Mouse (Mus musculus): Measurements from ENCODE around the gene Hdhd5. TPM values are rescaled to one million over a fixed set of nuclear protein-coding genes. Genes with fewer than 3 reads are reported as not detected.

The Hdhd5 gene
- polyA plus RNA-seq, 1 experiment from 2014 or later, result 15.9 TPM

DNA sequence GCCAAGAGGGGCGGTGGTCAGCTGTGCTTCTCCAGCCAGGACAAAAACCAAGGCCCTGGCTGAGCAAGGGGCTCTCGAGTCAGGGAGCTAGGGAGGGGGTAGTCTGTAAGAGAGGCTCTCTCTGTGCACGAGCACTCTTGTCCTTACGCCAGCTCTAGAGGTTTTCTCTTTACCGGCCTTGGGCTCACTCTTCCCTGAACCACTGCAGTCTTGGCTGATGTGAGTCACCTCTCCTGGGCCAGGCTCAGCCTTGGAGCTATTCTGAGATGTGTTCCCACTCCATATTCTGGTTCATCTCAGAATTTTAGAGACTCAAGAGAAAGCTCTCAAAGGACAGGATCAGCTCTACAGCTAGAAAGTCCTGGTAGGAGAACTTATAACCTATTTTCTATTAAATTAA is 13.8 kb downstream of the Hdhd5 start:
- no peak overlapping the region for H3K9ac ChIP-seq (ENCODE audit: low read depth, low read length)
- H3K27me3 ChIP-seq (ENCODE audit: insufficient read depth, low read length), result no peaks in the 10 kb centered on the region
- H3K9me3 ChIP-seq (replicated peaks; ENCODE audit: low read length), result no peaks in the 10 kb centered on the region
- H3K36me3 ChIP-seq (ENCODE audit: insufficient read depth, low read length), result peaks cover 23% of the 10 kb centered on the region; the same call in 1 of the 2 replicates
- no peak overlapping the region for H3K4me2 ChIP-seq (ENCODE audit: low read length)
- H3K4me1 ChIP-seq (replicated peaks; ENCODE audit: insufficient read depth, low read length), result no peaks in the 10 kb centered on the region
- H3K27ac ChIP-seq, result no peak overlapping the region
- no peak for ATAC-seq (replicated peaks; ENCODE audit: low FRiP score, low read depth)
- H3K4me3 ChIP-seq (replicated peaks; ENCODE audit: low read depth, low read length), result no peak overlapping the region
- DNase-seq (ENCODE audit: low spot score), result no peak
- TF ChIP-seq CTCF (IDR thresholded peaks at IDR 0.05; ENCODE audit: low read depth), result no peak
- 86% methylated on average over 5 of the region's 5 CpGs for WGBS

DNA sequence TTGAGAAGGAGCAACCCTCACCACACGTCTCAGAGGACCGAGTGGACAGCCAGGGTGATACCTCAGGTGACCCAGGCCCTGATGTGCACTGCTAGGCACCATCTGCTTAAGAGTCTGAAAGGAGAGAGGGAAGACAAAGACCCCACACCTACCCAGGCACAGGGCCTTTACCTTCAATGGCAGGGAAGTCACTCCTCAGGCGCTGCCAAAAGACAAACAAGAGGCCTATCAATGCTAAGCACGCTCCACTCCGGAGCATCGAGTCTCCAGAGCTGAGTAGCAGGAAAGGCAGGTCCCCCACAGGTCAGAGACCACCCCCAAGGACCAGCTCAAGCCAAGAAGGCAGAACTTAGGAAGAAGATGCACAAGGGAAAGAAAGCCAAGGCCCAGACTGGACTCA is 14.2 kb downstream of the Hdhd5 start:
- WGBS, result 85% methylated on average over 6 of the region's 6 CpGs
- ATAC-seq (replicated peaks; ENCODE audit: low FRiP score, low read depth), result no peak
- TF ChIP-seq CTCF (IDR thresholded peaks at IDR 0.05; ENCODE audit: low read depth), result no peak

DNA sequence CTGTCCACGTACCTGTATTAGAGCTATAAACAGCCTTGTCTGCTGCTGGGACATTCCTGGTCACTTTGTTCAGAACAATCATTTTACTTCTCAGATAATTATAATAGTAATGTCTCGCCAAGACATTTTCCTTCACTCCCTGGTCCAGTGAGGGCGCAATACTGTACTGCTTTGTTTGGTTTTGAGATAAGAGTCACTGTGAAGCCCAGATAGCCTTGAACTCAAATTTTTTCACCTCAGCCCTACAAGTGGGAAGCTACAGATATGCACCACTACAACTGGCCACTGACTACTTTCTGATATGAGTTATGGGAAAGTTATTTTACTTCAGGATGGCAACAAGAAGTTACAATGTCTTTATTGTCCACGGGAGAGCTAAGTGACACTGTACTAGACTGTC is 14.7 kb downstream of the Hdhd5 start:
- 94% methylated on average over 4 of the region's 4 CpGs for WGBS
- Histone ChIP-seq H3K27me3 (ENCODE audit: insufficient read depth, low read length) (no peaks in the 10 kb centered on the region), H3K9me3 (replicated peaks; ENCODE audit: low read length) (no peaks in the 10 kb centered on the region), H3K36me3 (ENCODE audit: insufficient read depth, low read length) (peaks cover 23% of the 10 kb centered on the region; the same call in 1 of the 2 replicates), H3K4me3 (replicated peaks; ENCODE audit: low read depth, low read length) (no peak overlapping the region), H3K4me2 (ENCODE audit: low read length) (no peak overlapping the region), H3K4me1 (replicated peaks; ENCODE audit: insufficient read depth, low read length) (no peaks in the 10 kb centered on the region), H3K9ac (ENCODE audit: low read depth, low read length) (no peak overlapping the region), H3K27ac (no peak overlapping the region)
- DNase-seq (ENCODE audit: low spot score) (no peak), ATAC-seq (replicated peaks; ENCODE audit: low FRiP score, low read depth) (no peak)
- TF ChIP-seq CTCF (IDR thresholded peaks at IDR 0.05; ENCODE audit: low read depth), result no peak

More for the DNA sequence above, 14.2 kb downstream of the Hdhd5 start:
- no peak for DNase-seq (ENCODE audit: low spot score)
- no peaks in the 10 kb centered on the region for H3K27me3 ChIP-seq (ENCODE audit: insufficient read depth, low read length)
- H3K4me3 ChIP-seq (replicated peaks; ENCODE audit: low read depth, low read length), result no peak overlapping the region
- no peaks in the 10 kb centered on the region for H3K9me3 ChIP-seq (replicated peaks; ENCODE audit: low read length)
- H3K27ac ChIP-seq, result no peak overlapping the region
- no peaks in the 10 kb centered on the region for H3K4me1 ChIP-seq (replicated peaks; ENCODE audit: insufficient read depth, low read length)
- no peak overlapping the region for H3K9ac ChIP-seq (ENCODE audit: low read depth, low read length)
- H3K4me2 ChIP-seq (ENCODE audit: low read length), result no peak overlapping the region
- peaks cover 23% of the 10 kb centered on the region; the same call in 1 of the 2 replicates for H3K36me3 ChIP-seq (ENCODE audit: insufficient read depth, low read length)

DNA sequence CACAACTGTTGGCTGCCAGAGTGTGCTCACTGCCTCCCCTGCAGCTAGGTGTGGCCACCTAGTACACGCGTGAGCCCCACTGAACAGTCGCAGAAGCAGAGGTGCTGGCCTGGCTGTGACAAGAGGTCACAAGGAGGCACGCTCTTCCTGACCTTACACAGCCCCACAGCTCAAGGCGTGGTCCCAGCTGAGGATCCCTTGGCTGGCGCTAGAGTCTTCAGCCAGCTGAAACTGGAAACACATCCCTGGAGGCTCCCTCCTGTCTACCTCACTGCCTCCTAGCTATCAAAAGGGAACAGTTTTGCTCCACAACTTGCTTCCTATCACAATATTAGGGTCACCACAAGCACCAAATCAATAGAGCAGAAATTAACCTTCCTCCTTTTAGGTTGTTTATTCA is 19.9 kb downstream of the Hdhd5 start:
- no peak overlapping the region for H3K9ac ChIP-seq (ENCODE audit: low read depth, low read length)
- DNase-seq (ENCODE audit: low spot score), result no peak
- no peaks in the 10 kb centered on the region for H3K4me1 ChIP-seq (replicated peaks; ENCODE audit: insufficient read depth, low read length)
- 77% methylated on average over 6 of the region's 6 CpGs for WGBS
- H3K27me3 ChIP-seq (ENCODE audit: insufficient read depth, low read length), result no peaks in the 10 kb centered on the region
- no peaks in the 10 kb centered on the region for H3K9me3 ChIP-seq (replicated peaks; ENCODE audit: low read length)
- ATAC-seq (replicated peaks; ENCODE audit: low FRiP score, low read depth), result no peak
- H3K36me3 ChIP-seq (ENCODE audit: insufficient read depth, low read length), result peaks cover 8% of the 10 kb centered on the region; the same call in 1 of the 2 replicates
- TF ChIP-seq CTCF (IDR thresholded peaks at IDR 0.05; ENCODE audit: low read depth), result no peak
- H3K27ac ChIP-seq, result no peak overlapping the region
- no peak overlapping the region for H3K4me3 ChIP-seq (replicated peaks; ENCODE audit: low read depth, low read length)
- H3K4me2 ChIP-seq (ENCODE audit: low read length), result no peak overlapping the region

DNA sequence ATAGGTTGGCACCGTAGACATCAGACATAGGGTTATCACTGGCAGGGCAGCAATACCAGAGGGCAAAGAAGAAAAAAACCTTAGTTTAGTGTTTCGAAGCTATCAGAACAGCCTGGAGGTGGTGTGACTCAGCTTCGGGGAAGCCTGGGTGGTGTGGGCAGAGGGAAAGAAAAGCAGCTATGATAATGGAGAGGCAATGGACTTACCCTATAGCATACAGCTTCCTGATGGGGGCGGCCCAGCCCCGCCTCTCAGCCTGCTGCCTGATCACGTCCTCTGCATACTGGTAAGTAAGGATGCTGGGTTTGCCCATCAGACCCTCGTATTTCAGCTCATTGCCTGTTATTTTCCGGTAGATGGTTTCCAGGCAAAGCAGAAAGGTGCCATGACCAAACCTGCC is 20.7 kb downstream of the Hdhd5 start:
- no peak for TF ChIP-seq CTCF (IDR thresholded peaks at IDR 0.05; ENCODE audit: low read depth)
- no peak for ATAC-seq (replicated peaks; ENCODE audit: low FRiP score, low read depth)
- 85% methylated on average over 8 of the region's 8 CpGs for WGBS

DNA sequence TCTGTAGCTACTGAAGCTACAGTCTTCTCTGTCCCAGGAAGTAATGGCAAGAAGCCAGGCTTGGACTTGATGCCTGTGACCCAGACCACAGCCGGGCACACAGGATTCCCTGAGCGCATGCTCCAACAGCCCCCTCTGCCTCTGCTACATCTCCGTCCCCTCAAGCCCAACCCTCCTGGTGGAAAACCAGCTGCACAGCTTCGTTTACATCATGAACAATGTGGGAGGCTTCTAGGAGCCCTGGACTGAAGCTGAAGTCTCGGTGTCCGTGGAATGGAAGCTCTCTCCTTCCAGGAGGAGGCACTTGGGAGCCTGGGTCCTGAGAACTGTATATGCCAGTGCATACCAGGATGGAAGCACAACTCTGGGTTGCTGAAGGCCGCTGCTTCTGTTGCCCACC is 21.1 kb downstream of the Hdhd5 start:
- Histone ChIP-seq H3K4me2 (ENCODE audit: low read length) (no peak overlapping the region), H3K27ac (no peak overlapping the region), H3K9me3 (replicated peaks; ENCODE audit: low read length) (no peaks in the 10 kb centered on the region), H3K4me3 (replicated peaks; ENCODE audit: low read depth, low read length) (no peak overlapping the region), H3K4me1 (replicated peaks; ENCODE audit: insufficient read depth, low read length) (no peaks in the 10 kb centered on the region), H3K9ac (ENCODE audit: low read depth, low read length) (no peak overlapping the region), H3K27me3 (ENCODE audit: insufficient read depth, low read length) (no peaks in the 10 kb centered on the region), H3K36me3 (ENCODE audit: insufficient read depth, low read length) (peaks cover 5% of the 10 kb centered on the region; the same call in 1 of the 2 replicates)
- no peak for TF ChIP-seq CTCF (IDR thresholded peaks at IDR 0.05; ENCODE audit: low read depth)
- 78% methylated on average over 7 of the region's 7 CpGs for WGBS
- DNase-seq (ENCODE audit: low spot score) (no peak), ATAC-seq (replicated peaks; ENCODE audit: low FRiP score, low read depth) (no peak)

More for the DNA sequence above, 20.7 kb downstream of the Hdhd5 start:
- Histone ChIP-seq H3K4me2 (ENCODE audit: low read length) (no peak overlapping the region), H3K27me3 (ENCODE audit: insufficient read depth, low read length) (no peaks in the 10 kb centered on the region), H3K4me3 (replicated peaks; ENCODE audit: low read depth, low read length) (no peak overlapping the region), H3K4me1 (replicated peaks; ENCODE audit: insufficient read depth, low read length) (no peaks in the 10 kb centered on the region), H3K27ac (no peak overlapping the region), H3K36me3 (ENCODE audit: insufficient read depth, low read length) (peaks cover 8% of the 10 kb centered on the region; the same call in 1 of the 2 replicates), H3K9me3 (replicated peaks; ENCODE audit: low read length) (no peaks in the 10 kb centered on the region), H3K9ac (ENCODE audit: low read depth, low read length) (no peak overlapping the region)
- DNase-seq (ENCODE audit: low spot score), result no peak

DNA sequence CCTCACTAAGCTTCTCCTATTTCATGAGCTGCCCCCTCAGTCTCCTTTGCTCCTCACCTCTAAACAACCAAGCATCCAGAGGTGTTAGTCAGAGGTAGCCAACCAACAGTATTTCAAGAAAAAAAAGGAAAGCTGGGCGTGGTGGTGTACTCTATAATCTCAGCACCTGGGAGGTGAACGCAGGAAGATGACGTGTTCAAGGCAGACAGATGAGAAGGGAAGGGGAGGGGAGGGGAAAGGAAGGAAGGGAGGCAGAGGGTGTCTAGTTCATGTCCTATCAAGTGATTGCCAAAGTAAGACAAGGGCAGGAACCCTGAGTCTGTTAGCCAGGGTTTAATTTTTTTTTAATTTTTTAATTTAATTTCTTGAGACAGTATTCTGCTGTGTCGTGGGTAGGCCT is 22.5 kb downstream of the Hdhd5 start:
- Histone ChIP-seq H3K4me1 (replicated peaks; ENCODE audit: insufficient read depth, low read length) (no peaks in the 10 kb centered on the region), H3K4me2 (ENCODE audit: low read length) (no peak overlapping the region), H3K36me3 (ENCODE audit: insufficient read depth, low read length) (peaks cover 5% of the 10 kb centered on the region; the same call in 1 of the 2 replicates), H3K27ac (no peak overlapping the region), H3K27me3 (ENCODE audit: insufficient read depth, low read length) (no peaks in the 10 kb centered on the region), H3K9ac (ENCODE audit: low read depth, low read length) (no peak overlapping the region), H3K4me3 (replicated peaks; ENCODE audit: low read depth, low read length) (no peak overlapping the region), H3K9me3 (replicated peaks; ENCODE audit: low read length) (no peaks in the 10 kb centered on the region)
- WGBS, result 71% methylated on average over 4 of the region's 4 CpGs
- no peak for ATAC-seq (replicated peaks; ENCODE audit: low FRiP score, low read depth)
- TF ChIP-seq CTCF (IDR thresholded peaks at IDR 0.05; ENCODE audit: low read depth), result no peak
- no peak for DNase-seq (ENCODE audit: low spot score)
